Mouse (Mus musculus): Measurements from ENCODE around the gene BC024063. TPM values are rescaled to one million over a fixed set of nuclear protein-coding genes. Genes with fewer than 3 reads are reported as not detected.
"Not testable (repeated sequence)": the region's sequence is repeated elsewhere in the genome, so short reads cannot be mapped to it uniquely, and the experiment has no call there.

The BC024063 gene
- total RNA-seq (2021), result 1 to 10 TPM; 7.9 to 8.6 TPM

DNA sequence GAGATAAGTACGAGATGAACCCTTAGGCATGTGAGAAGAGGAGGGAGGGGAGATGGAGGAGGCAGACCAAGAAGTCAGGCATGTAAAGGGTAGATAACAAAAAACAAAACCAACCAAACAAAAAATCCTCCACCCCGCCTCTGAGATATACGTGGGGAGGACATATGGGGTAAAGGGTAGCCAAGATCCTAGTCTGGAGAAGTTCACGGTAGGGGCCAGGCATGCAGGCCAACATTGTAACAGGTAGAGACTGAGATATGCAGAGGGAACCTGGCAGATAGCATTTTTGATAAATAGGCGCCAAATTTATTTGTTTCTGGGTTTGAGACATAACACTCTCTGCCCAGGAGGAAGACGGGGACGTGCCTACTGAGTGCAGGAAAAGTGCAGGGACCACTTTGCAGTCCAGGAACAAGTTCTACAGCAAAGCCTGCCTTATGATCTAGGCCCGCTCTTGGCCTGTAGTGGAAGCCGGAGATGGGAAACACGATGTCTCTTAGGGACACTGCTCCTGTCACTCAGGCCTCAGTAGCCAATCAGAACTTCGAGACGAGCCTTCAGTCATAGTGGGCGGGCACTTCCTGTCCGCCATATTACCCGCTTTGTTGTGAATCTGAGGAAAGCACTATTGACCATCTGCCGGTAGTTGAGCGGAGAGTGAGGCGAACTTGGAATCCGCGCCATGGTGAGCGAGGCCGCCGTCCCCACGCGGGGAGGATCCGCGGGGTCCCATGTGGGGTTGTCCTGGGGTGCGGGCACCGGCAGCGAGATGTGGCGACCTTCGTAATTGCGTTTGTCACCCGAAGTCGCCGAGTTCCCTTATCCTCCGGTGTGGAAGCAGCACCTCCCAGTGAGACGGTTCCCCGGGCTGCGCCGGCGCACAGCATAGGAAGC lies at the start of gene BC024063:
Gene BC024063, plus strand, starts transcription at position 626 of the 894 bp plus-strand sequence.
- intact Hi-C loops (cut with DNase I), result not testable (repeated sequence)
- DNase-seq (ENCODE audit: low spot score in 2 of 2), result peak; percentile 76 to 85

DNA sequence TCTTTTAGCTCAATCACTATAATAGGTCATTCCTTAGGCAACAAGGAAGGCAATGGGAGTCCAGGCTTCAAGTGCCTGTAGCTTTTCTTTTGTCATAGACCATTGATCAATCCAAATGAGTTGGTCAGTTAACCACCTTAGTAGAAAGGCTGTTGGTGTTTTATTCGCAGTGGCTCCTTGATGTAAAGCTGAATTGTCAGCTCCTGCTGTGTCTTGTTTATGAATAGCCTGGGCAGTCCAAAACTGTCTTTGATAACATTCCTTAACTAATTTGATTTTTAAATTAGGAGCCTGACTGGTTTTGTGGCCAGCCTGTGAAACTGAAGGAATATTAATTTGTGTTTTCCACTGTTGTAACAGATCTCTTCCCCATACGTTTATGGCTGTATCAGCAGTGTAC lies 41.0 kb upstream of the BC024063 start:
- no peak for DNase-seq (ENCODE audit: low spot score in 2 of 2)
- intact Hi-C loops (cut with DNase I), result no loop called here

DNA sequence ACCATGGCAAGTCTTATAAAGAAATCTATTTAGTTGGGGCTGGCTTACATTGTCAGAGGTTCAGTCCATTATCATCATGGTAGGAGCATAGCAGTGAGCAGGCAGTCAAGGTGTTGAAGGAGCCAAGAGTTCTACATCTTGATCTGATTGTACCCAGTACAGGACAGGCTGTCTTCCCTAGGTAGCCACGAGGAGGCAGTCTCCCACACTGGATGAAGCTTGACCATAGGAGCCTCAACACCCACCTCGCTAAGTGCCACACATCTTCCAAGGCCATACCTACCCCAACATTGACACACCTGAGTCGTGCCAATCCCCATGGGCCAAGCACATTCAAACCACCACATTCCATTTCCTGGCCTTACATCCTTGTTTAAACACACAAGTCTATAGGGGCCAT lies 36.5 kb upstream of the BC024063 start:
- intact Hi-C loops (cut with DNase I), result no loop called here
- DNase-seq (ENCODE audit: low spot score in 2 of 2), result no peak

DNA sequence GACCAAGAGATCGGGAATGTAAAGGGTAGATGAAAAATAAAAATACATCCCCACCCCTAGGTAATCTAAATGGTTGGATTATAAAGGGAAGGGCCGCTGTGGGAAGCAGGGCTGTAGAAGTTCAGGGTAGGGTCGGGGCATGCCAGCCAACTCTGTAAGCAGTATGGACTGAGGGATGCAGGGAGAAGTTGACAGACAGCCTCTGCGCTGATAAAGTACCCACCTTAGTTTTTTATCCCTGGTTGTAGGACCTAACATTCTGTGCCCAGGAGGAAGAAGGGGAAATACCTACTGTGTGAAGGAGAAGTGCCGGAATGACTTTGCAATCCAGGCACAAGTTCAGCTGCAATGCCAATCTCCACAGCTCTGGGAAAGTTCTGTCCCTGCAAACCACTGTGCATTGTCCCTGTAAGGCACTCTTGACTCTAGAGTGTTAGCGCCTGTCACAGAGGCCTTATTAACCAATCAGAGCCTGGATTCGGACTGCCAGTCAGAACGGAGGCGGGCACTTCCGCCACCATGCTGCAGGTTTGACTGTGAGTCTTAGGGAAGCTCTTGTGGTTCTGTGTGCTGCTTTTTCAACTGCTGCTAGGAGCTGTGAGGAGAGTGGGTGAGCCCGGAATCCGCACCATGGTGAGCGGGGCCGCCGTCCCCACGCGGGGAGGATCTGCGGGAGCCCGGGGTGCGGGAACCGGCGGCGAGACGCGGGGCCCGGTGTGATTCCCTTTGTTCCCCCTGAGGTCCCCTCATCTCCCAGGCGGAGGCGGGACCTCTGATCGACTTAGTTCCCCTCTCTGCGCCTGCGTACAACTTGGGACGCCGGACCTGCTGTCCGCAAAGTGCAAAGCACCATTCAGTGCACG lies 35.3 kb upstream of the BC024063 start, which contains the start of gene Zfp873:
Gene Zfp873, plus strand, starts transcription at position 527 of the 863 bp plus-strand sequence.
- peak; percentile 92 to 97 for DNase-seq (ENCODE audit: low spot score in 2 of 2)
- intact Hi-C loops (cut with DNase I), result no loop called here

DNA sequence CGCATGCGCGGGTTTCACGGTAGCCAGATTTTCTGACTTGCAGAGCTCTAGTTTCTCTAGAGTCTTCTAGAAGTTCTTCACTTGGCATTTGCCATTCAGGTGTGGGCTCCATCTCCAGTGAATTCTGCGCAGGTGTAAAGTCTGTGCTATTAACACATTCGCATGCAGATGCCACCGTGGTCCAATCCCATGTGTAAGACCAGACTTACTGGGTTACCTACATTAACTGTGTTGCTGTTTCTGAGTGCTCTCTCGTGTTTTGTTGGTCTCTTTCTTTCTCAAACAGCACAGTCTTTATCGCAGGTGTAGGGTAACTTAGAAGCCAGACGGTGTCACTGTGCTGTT lies 34.7 kb upstream of the BC024063 start:
- intact Hi-C loops (cut with DNase I); DNase-seq (ENCODE audit: low spot score in 2 of 2): not testable (repeated sequence)

DNA sequence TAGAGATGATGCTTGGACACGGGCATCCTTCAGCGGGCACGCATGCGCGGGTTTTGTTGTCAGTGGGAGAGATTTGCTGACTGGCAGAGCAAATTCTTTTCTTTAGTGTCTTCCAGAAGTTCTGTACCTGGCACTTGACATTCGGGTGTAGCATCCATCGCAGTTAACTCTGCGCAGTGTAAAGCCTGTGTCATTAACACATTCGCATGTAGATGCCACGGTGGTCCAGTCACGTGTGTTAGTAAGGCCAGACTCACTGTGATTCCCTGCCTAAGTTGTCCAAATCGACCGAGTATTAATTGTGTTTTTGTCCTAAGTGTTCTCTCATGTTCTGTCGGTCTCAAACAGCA lies 444 bp downstream of the BC024063 start:
- peak in 1 of 2 experiments; percentile 7 for DNase-seq (ENCODE audit: low spot score in 2 of 2)
- intact Hi-C loops (cut with DNase I), result not testable (repeated sequence)

DNA sequence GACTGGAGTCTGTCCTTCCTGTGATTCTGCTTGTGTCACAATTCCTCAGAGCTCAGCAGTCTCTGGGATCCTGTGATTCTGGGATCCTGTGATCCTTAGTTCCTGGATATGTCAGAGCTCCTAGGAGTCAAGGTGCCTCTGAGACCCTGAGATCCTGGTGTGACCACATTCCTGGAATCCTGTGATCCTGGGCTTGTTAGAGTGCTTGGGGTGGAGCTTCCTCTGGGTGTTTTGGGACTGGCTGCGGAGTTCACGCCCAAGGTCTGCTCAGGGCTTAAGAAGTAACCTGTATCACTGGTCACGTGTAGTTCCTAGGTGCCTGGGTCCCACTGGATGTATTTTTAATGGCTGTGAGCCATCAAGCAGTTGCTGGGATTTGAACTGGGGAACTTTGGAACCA lies 34.1 kb downstream of the BC024063 start:
- intact Hi-C loops (cut with DNase I), result no loop called here
- DNase-seq (ENCODE audit: low spot score in 2 of 2), result no peak

DNA sequence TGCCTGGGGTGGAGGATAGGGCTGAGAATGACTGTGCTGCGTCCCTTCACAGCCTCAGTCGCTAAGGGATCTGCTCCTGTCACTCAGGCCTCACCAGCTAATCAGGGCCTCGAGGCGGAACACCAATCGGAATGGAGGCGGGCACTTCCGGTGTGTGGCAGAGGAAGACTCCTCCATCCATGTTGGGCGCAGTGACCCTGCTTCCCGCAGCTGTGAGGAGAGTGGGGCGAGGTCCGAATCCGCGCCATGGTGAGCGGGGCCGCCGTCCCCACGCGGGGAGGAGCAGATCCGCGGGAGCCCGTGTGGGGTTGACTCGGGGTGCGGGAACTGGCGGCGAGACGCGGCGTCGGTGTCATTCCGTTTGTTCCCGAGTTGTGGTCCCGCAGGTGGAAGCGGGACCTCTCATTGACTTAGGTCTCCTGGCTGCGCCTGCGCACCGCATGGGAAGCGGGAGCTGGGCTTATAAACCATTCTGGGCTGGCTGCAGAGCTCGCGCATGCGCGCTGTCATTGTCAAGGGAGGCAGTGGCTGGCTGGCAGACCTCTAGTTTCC lies 44.8 kb downstream of the BC024063 start, which contains the start of gene AU041133:
Gene AU041133, plus strand, starts transcription at position 164 of the 552 bp plus-strand sequence.
- DNase-seq (ENCODE audit: low spot score in 2 of 2), result peak; percentile 92 to 97
- intact Hi-C loops (cut with DNase I), result no loop called here

DNA sequence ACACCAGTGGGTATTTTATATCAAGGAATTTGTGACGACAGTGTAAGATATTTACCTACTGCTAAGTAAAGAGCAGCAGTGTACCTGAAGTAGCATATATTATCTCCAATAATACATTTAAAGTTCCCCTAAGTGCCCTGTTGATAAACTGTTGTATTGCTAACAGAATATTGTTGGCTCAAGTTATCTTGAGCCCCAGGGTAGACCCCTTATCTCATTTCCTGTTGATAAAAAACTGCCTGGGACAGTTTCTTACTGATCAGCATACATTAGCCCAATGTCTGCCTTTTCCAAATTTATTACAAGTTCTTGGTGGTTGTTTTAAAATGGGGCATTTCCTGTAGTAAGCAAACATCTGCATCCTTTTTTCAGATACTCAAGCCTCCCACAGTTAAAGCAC lies 62.1 kb downstream of the BC024063 start:
- intact Hi-C loops (cut with DNase I), result no loop called here
- no peak for DNase-seq (ENCODE audit: low spot score in 2 of 2)

DNA sequence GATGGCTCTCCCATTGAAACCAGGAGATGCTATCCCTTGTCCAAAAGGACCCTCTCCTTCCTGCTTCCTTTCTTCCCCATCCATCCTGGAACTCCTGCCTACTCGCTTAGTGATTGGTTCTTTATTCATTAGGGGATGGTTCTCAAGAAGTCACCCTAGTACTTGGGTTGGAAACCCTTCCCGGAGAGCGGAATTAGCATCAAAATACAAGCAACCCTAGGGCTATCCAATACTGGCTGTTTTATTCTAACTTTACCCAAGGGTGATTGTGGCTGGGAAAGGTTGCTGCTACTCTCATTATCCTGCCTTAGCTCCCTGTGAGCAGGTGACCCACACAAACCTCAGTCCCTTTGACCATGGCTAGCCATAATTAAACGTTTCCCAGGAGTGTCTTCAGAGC lies 64.4 kb downstream of the BC024063 start:
- no peak for DNase-seq (ENCODE audit: low spot score in 2 of 2)
- intact Hi-C loops (cut with DNase I), result no loop called here

Other genes with a start within 250 kb of the BC024063 start
- 1 to 10 TPM; 3.6 to 3.7 TPM for gene Gm32687, start 219.4 kb upstream of the BC024063 start, total RNA-seq (2021)
- 1 to 10 TPM; 4.4 to 4.5 TPM for gene Zfp781, start 152.9 kb upstream of the BC024063 start, total RNA-seq (2021)
- gene Zfp873, start 35.2 kb upstream of the BC024063 start, total RNA-seq (2021), result 10 to 100 TPM; 10.4 to 10.6 TPM
- 10 to 100 TPM in 1 of 2 experiments, 1 to 10 TPM in 1; 9.2 to 10.4 TPM for gene AU041133, start 44.7 kb downstream of the BC024063 start, total RNA-seq (2021)
- 10 to 100 TPM; 21.7 to 22.3 TPM for gene Zfp938, start 157.9 kb downstream of the BC024063 start, total RNA-seq (2021)
- not detected for gene 4932415D10Rik, start 233.2 kb downstream of the BC024063 start, total RNA-seq (2021)